Mouse (Mus musculus): ENCODE results near the gene Sergef.

Sergef gene

GRCm38 (mm10) chr7:46540616-46541015 is 99.0 kb downstream of the Sergef start:
- ATAC-seq (ENCODE audit: low TSS enrichment), result no peak

GRCm38 (mm10) chr7:46536456-46537097 is 103.0 kb downstream of the Sergef start:
- ATAC-seq (ENCODE audit: low TSS enrichment), result no peak

GRCm38 (mm10) chr7:46535429-46535799 is 104.2 kb downstream of the Sergef start:
- ATAC-seq (ENCODE audit: low TSS enrichment), result peak; percentile 93

- no peak for ATAC-seq (ENCODE audit: low TSS enrichment)
Measured at GRCm38 (mm10) chr7:46534767-46535428, 104.7 kb downstream of the Sergef start.

- ATAC-seq (ENCODE audit: low TSS enrichment), result no peak
Measured at GRCm38 (mm10) chr7:46533518-46533917, 106.1 kb downstream of the Sergef start.

- no peak for ATAC-seq (ENCODE audit: low TSS enrichment)
Measured at GRCm38 (mm10) chr7:46531345-46531744, 108.3 kb downstream of the Sergef start.

GRCm38 (mm10) chr7:46529930-46530329 is 109.7 kb downstream of the Sergef start:
- no peak for ATAC-seq (ENCODE audit: low TSS enrichment)

GRCm38 (mm10) chr7:46529259-46529658 is 110.3 kb downstream of the Sergef start:
- no peak for ATAC-seq (ENCODE audit: low TSS enrichment)

GRCm38 (mm10) chr7:46526665-46527154 is 112.9 kb downstream of the Sergef start:
- ATAC-seq (ENCODE audit: low TSS enrichment), result no peak

GRCm38 (mm10) chr7:46523215-46523614 is 116.4 kb downstream of the Sergef start:
- ATAC-seq (ENCODE audit: low TSS enrichment), result no peak

- no peak for ATAC-seq (ENCODE audit: low TSS enrichment)
Measured at GRCm38 (mm10) chr7:46521794-46522193, 117.8 kb downstream of the Sergef start.

- ATAC-seq (ENCODE audit: low TSS enrichment), result peak; percentile 69; the same call in 1 of the 2 replicates
Measured at GRCm38 (mm10) chr7:46519148-46519547, 120.5 kb downstream of the Sergef start.

GRCm38 (mm10) chr7:46517158-46517557 is 122.4 kb downstream of the Sergef start:
- ATAC-seq (ENCODE audit: low TSS enrichment), result no peak

GRCm38 (mm10) chr7:46515960-46516359 is 123.6 kb downstream of the Sergef start:
- no peak for ATAC-seq (ENCODE audit: low TSS enrichment)

- no peak for ATAC-seq (ENCODE audit: low TSS enrichment)
Measured at GRCm38 (mm10) chr7:46514981-46515380, 124.6 kb downstream of the Sergef start.

- no peak for ATAC-seq (ENCODE audit: low TSS enrichment)
Measured at GRCm38 (mm10) chr7:46513562-46513961, 126.0 kb downstream of the Sergef start.

- ATAC-seq (ENCODE audit: low TSS enrichment), result no peak
Measured at GRCm38 (mm10) chr7:46512792-46513191, 126.8 kb downstream of the Sergef start.

GRCm38 (mm10) chr7:46510806-46511205 is 128.8 kb downstream of the Sergef start:
- ATAC-seq (ENCODE audit: low TSS enrichment), result no peak

- ATAC-seq (ENCODE audit: low TSS enrichment), result peak; percentile 50; the same call in 1 of the 2 replicates
Measured at GRCm38 (mm10) chr7:46509391-46510310, 130.0 kb downstream of the Sergef start.

GRCm38 (mm10) chr7:46508590-46509318 is 130.9 kb downstream of the Sergef start:
- ATAC-seq (ENCODE audit: low TSS enrichment), result no peak

GRCm38 (mm10) chr7:46504157-46504556 is 135.4 kb downstream of the Sergef start:
- no peak for ATAC-seq (ENCODE audit: low TSS enrichment)

- no peak for ATAC-seq (ENCODE audit: low TSS enrichment)
Measured at GRCm38 (mm10) chr7:46502650-46503049, 137.0 kb downstream of the Sergef start.
